Mouse (Mus musculus) lung, postnatal 0 days (tissue): Measurements from ENCODE around the gene Mrpl2. TPM values are rescaled to one million over a fixed set of nuclear protein-coding genes. Genes with fewer than 3 reads are reported as not detected.

ENCODE experiments used
- ATAC-seq: fragments of 200-750 bp; cut with Nextera tagmentation; 2 replicates; pipeline ENCODE4 v1.8.0; 2017; ENCODE audit warnings: moderate library complexity
- DNase-seq: peaks from one replicate; pipeline ENCODE4 v3.0.0-alpha.2; 2016; ENCODE audit warnings: low spot score
- H3K27ac ChIP-seq: fragments of 300-500 bp; sonication (generic); 2 replicates; pipeline ENCODE4 v1.5.1; 2014; ENCODE audit warnings: antibody characterized with exemption, mild to moderate bottlenecking, low read length, mixed read lengths
- H3K27me3 ChIP-seq: fragments of 300-500 bp; sonication (generic); replicated peaks from 2 replicates; pipeline ENCODE4 v1.6.1; 2014; ENCODE audit warnings: low read length, mixed read lengths; ENCODE audit not compliant: insufficient read depth
- H3K36me3 ChIP-seq: fragments of 300-500 bp; sonication (generic); 2 replicates; pipeline ENCODE4 v1.6.1; 2014; ENCODE audit warnings: low read length, mixed read lengths; ENCODE audit not compliant: insufficient read depth
- H3K4me1 ChIP-seq: fragments of 300-500 bp; sonication (generic); 2 replicates; pipeline ENCODE4 v1.6.1; 2014; ENCODE audit warnings: antibody characterized with exemption, low read depth, low read length, mixed read lengths; ENCODE audit not compliant: insufficient read depth
- H3K4me2 ChIP-seq: fragments of 300-500 bp; sonication (generic); replicated peaks from 2 replicates; pipeline ENCODE4 v1.6.1; 2014; ENCODE audit warnings: low read depth, mild to moderate bottlenecking, low read length, moderate library complexity, mixed read lengths
- H3K4me3 ChIP-seq: fragments of 300-500 bp; sonication (generic); 2 replicates; pipeline ENCODE4 v1.5.1; 2014; ENCODE audit warnings: low read depth, low read length
- H3K9ac ChIP-seq: fragments of 300-500 bp; sonication (generic); replicated peaks from 2 replicates; pipeline ENCODE4 v1.6.1; 2014; ENCODE audit warnings: low read depth, mild to moderate bottlenecking
- H3K9me3 ChIP-seq: fragments of 300-500 bp; sonication (generic); 2 replicates; pipeline ENCODE4 v1.6.1; 2016; ENCODE audit warnings: low read length, mixed read lengths
- CTCF ChIP-seq: IDR thresholded peaks from 2 replicates; pipeline ENCODE4 v1.5.1; 2016; ENCODE audit warnings: antibody characterized with exemption, mild to moderate bottlenecking
- EP300 ChIP-seq: IDR thresholded peaks from 2 replicates; pipeline ENCODE4 v1.6.1; 2016; ENCODE audit warnings: antibody characterized with exemption, mild to moderate bottlenecking, control low read depth
- WGBS: fragments of 180-500 bp; shearing (Covaris S2); extraction: QIAGEN DNeasy Blood & Tissue Kit; methylation state at CpG from one replicate; pipeline ENCODE4 v1.1.7; 2014; 5-methylcytosine and 5-hydroxymethylcytosine counted together
- polyA plus RNA-seq: library from polyadenylated mRNA; unstranded; fragments of >200 nt; fragmentation: Nextera tagmentation; extraction: Ambion mirVana; gene quantifications from 2 replicates; pipeline ENCODE4 v1.2.1, GENCODE M21; 2015

Gene Mrpl2
- polyA plus RNA-seq: 69.2 and 88.6 TPM in 2 replicates

- ATAC-seq: peak; percentile 72
Observed at GRCm38 (mm10) chr17:46645561-46646321, at the start of gene Mrpl2, which contains the start of gene Klc4. Mrpl2 (plus strand) TSS chr17:46646229. Klc4 (minus strand) TSS chr17:46646022.

GRCm38 (mm10) chr17:46597956-46598355, 48.1 kb upstream of the Mrpl2 start:
- 84% methylated on average over 11 of the region's 11 CpGs for WGBS
- DNase-seq (no peak), ATAC-seq (no peak)
- H3K27me3 ChIP-seq: no peaks in the 10 kb centered on the region
- no peak overlapping the region for H3K9ac ChIP-seq
- H3K4me3 ChIP-seq: no peak overlapping the region
- no peak overlapping the region for H3K27ac ChIP-seq
- no peaks in the 10 kb centered on the region for H3K9me3 ChIP-seq
- H3K4me1 ChIP-seq: no peaks in the 10 kb centered on the region; the same call in 1 of the 2 replicates
- no peaks in the 10 kb centered on the region for H3K36me3 ChIP-seq
- H3K4me2 ChIP-seq: no peak overlapping the region
- TF ChIP-seq EP300 (no peak), CTCF (no peak)

More at GRCm38 (mm10) chr17:46645561-46646321, at the start of gene Mrpl2, which contains the start of gene Klc4:
- Histone ChIP-seq H3K4me1 (peaks cover 22% of the 10 kb centered on the region), H3K4me2 (peak within 1 kb of the TSS; percentile 89), H3K9me3 (no peaks in the 10 kb centered on the region), H3K27me3 (no peaks in the 10 kb centered on the region), H3K27ac (peak within 1 kb of the TSS; percentile 96), H3K36me3 (0 out of 2 replicates have a peak, but pooled peaks cover 5% of the 10 kb centered on the region), H3K9ac (peak within 1 kb of the TSS; percentile 70), H3K4me3 (peak within 1 kb of the TSS; percentile 83)
- under 1% methylated on average over 53 of the region's 53 CpGs for WGBS
- DNase-seq: peak; percentile 98
- TF ChIP-seq EP300: peak; percentile 45; the same call in 1 of the 2 replicates
- TF ChIP-seq CTCF: no peak; the same call in 1 of the 2 replicates

GRCm38 (mm10) chr17:46598963-46599362, 47.1 kb upstream of the Mrpl2 start:
- Histone ChIP-seq H3K27me3 (no peaks in the 10 kb centered on the region), H3K9me3 (no peaks in the 10 kb centered on the region), H3K27ac (no peak overlapping the region), H3K9ac (no peak overlapping the region), H3K36me3 (no peaks in the 10 kb centered on the region), H3K4me1 (no peaks in the 10 kb centered on the region), H3K4me2 (no peak overlapping the region), H3K4me3 (no peak overlapping the region)
- WGBS: 85% methylated on average over 4 of the region's 4 CpGs
- ATAC-seq (no peak), DNase-seq (no peak)
- no peak for TF ChIP-seq EP300
- no peak for TF ChIP-seq CTCF

GRCm38 (mm10) chr17:46600569-46600968, 45.5 kb upstream of the Mrpl2 start:
- Histone ChIP-seq H3K4me3 (no peak overlapping the region), H3K9me3 (no peaks in the 10 kb centered on the region), H3K9ac (no peak overlapping the region), H3K4me1 (peaks cover 4% of the 10 kb centered on the region; the same call in 1 of the 2 replicates), H3K36me3 (no peaks in the 10 kb centered on the region), H3K27ac (no peak overlapping the region), H3K27me3 (no peaks in the 10 kb centered on the region), H3K4me2 (no peak overlapping the region)
- peak; percentile 58 for DNase-seq
- ATAC-seq: no peak
- TF ChIP-seq CTCF: peak; percentile 52
- no peak for TF ChIP-seq EP300
- 81% methylated on average over 2 of the region's 2 CpGs for WGBS

- Histone ChIP-seq H3K4me2 (no peak overlapping the region), H3K27ac (peak overlapping the region; percentile 38; the same call in 1 of the 2 replicates), H3K4me1 (peaks cover 5% of the 10 kb centered on the region; the same call in 1 of the 2 replicates), H3K36me3 (no peaks in the 10 kb centered on the region), H3K4me3 (no peak overlapping the region), H3K27me3 (no peaks in the 10 kb centered on the region), H3K9ac (no peak overlapping the region), H3K9me3 (no peaks in the 10 kb centered on the region)
- 40% methylated on average over 9 of the region's 9 CpGs for WGBS
- ATAC-seq (peak; percentile 73), DNase-seq (peak; percentile 89)
- no peak for TF ChIP-seq CTCF
- no peak for TF ChIP-seq EP300
Observed at GRCm38 (mm10) chr17:46602212-46602611, 43.8 kb upstream of the Mrpl2 start.

GRCm38 (mm10) chr17:46603229-46603628, 42.8 kb upstream of the Mrpl2 start:
- no peak overlapping the region for H3K4me2 ChIP-seq
- DNase-seq: no peak
- TF ChIP-seq EP300 (no peak), CTCF (peak; percentile 21; the same call in 1 of the 2 replicates)
- H3K4me3 ChIP-seq: no peak overlapping the region
- no peaks in the 10 kb centered on the region for H3K27me3 ChIP-seq
- WGBS: 96% methylated on average over 3 of the region's 4 CpGs
- H3K36me3 ChIP-seq: no peaks in the 10 kb centered on the region
- H3K9me3 ChIP-seq: no peaks in the 10 kb centered on the region
- ATAC-seq: no peak
- H3K4me1 ChIP-seq: peaks cover 5% of the 10 kb centered on the region; the same call in 1 of the 2 replicates
- H3K9ac ChIP-seq: no peak overlapping the region
- H3K27ac ChIP-seq: no peak overlapping the region
